Mouse (Mus musculus) CH12.LX (cell line): ENCODE results near the gene B4gat1.

ENCODE experiments used
- CTCF ChIP-seq, 2 experiments: IDR thresholded peaks in 1 of 2; conservative IDR thresholded peaks in 1 of 2; 2 replicates each; pipeline ENCODE4 v1.5.1; 2011 to 2012; ENCODE audit warnings: low read depth in 2 of 2, low read length in 2 of 2, improper control_type of control experiment in 1 of 2, inconsistent platforms in 1 of 2, mild to moderate bottlenecking in 1 of 2, moderate library complexity in 1 of 2
- IRF4 ChIP-seq: IDR thresholded peaks from 2 replicates; pipeline ENCODE4 v1.6.1; 2014; ENCODE audit warnings: low read depth, mild to moderate bottlenecking, inconsistent platforms, low read length, improper control_type of control experiment
- MAX ChIP-seq: IDR thresholded peaks from 2 replicates; pipeline ENCODE4 v1.6.1; 2011; ENCODE audit warnings: low read length, improper control_type of control experiment
- MYC ChIP-seq: IDR thresholded peaks from 2 replicates; pipeline ENCODE4 v1.6.1; 2011; ENCODE audit warnings: low read depth, mild to moderate bottlenecking, improper control_type of control experiment, low read length
- NELFE ChIP-seq: IDR thresholded peaks from 2 replicates; pipeline ENCODE4 v1.6.1; 2011; ENCODE audit warnings: low read depth, low read length, improper control_type of control experiment
- POLR2A ChIP-seq: IDR thresholded peaks from 2 replicates; pipeline ENCODE4 v1.6.1; 2011; ENCODE audit warnings: low read depth, mild to moderate bottlenecking, improper control_type of control experiment, low read length
- SMC3 ChIP-seq: IDR thresholded peaks from 2 replicates; pipeline ENCODE4 v1.6.1; 2011; ENCODE audit warnings: low read depth, low read length, improper control_type of control experiment
- TBP ChIP-seq: conservative IDR thresholded peaks from 2 replicates; pipeline ENCODE4 v1.6.1; 2011; ENCODE audit warnings: low read depth, low read length, improper control_type of control experiment
- UBTF ChIP-seq: IDR thresholded peaks from 2 replicates; pipeline ENCODE4 v1.6.1; 2012; ENCODE audit warnings: low read depth, mild to moderate bottlenecking, inconsistent platforms, low read length, improper control_type of control experiment, moderate library complexity
- ZNF384 ChIP-seq: IDR thresholded peaks from 2 replicates; pipeline ENCODE4 v1.6.1; 2012; ENCODE audit warnings: low read depth, low read length, improper control_type of control experiment, inconsistent platforms

- TF ChIP-seq CTCF (conservative IDR thresholded peaks at IDR 0.05 in 1 of 2, IDR thresholded peaks at IDR 0.05 in 1 of 2; ENCODE audit: low read depth in 2 of 2, low read length in 2 of 2) (no peak), NELFE (no peak), TBP (no peak), IRF4 (no peak), SMC3 (no peak), POLR2A (no peak), UBTF (no peak), ZNF384 (no peak), MYC (no peak), MAX (no peak)
Measured at GRCm38 (mm10) chr19:5016221-5016742, 22.3 kb upstream of the B4gat1 start.
